Mouse (Mus musculus) liver, adult 2 months (tissue): ENCODE measurements around the gene Nrxn2. TPM values are rescaled to one million over a fixed set of nuclear protein-coding genes. Genes with fewer than 3 reads are reported as not detected.

Source experiments
- DNase-seq: peaks from one replicate; pipeline ENCODE4 v3.0.0-alpha.2; 2011; ENCODE audit warnings: low read depth, low spot score; ENCODE audit errors: extremely low read depth
- H3K27ac ChIP-seq: fragments of 200-500 bp; replicated peaks from 2 replicates; pipeline ENCODE4 v1.5.1; 2012; ENCODE audit warnings: low read depth, mild to moderate bottlenecking, control low read depth, inconsistent platforms, low read length; ENCODE audit not compliant: insufficient read depth
- H3K27me3 ChIP-seq: fragments of 200-500 bp; 2 replicates; pipeline ENCODE4 v1.6.1; 2012; ENCODE audit warnings: mild to moderate bottlenecking, moderate library complexity, low read length, inconsistent platforms; ENCODE audit not compliant: control insufficient read depth, insufficient read depth
- H3K36me3 ChIP-seq: fragments of 200-500 bp; 2 replicates; pipeline ENCODE4 v1.6.1; 2012; ENCODE audit warnings: low read length, inconsistent platforms; ENCODE audit not compliant: control insufficient read depth, insufficient read depth
- H3K4me1 ChIP-seq: fragments of 200-500 bp; 2 replicates; pipeline ENCODE4 v1.6.1; 2011; ENCODE audit warnings: low read length; ENCODE audit not compliant: control insufficient read depth, insufficient read depth
- H3K4me3 ChIP-seq: fragments of 200-500 bp; 2 replicates; pipeline ENCODE4 v1.5.1; 2011; ENCODE audit warnings: low read depth, mild to moderate bottlenecking, control low read depth, low read length, moderate library complexity; ENCODE audit not compliant: insufficient read depth
- H3K79me2 ChIP-seq: fragments of 200-500 bp; 2 replicates; pipeline ENCODE4 v1.6.1; 2012; ENCODE audit warnings: inconsistent platforms, mild to moderate bottlenecking, low read length, moderate library complexity; ENCODE audit not compliant: control insufficient read depth, insufficient read depth
- H3K9ac ChIP-seq: fragments of 200-500 bp; 2 replicates; pipeline ENCODE4 v1.6.1; 2012; ENCODE audit warnings: low read depth, mild to moderate bottlenecking, control low read depth, inconsistent platforms, low read length
- CTCF ChIP-seq: fragments of 200-500 bp; IDR thresholded peaks from 2 replicates; pipeline ENCODE4 v1.5.1; 2011; ENCODE audit warnings: low read depth, low read length, control low read depth
- POLR2A ChIP-seq: fragments of 200-500 bp; IDR thresholded peaks from 2 replicates; pipeline ENCODE4 v1.6.1; 2011; ENCODE audit warnings: low read length, control low read depth; ENCODE audit not compliant: insufficient read depth; ENCODE audit errors: extremely low read depth
- WGBS: fragments of 180-500 bp; shearing (Covaris S2); methylation state at CpG from one replicate; pipeline ENCODE4 v1.1.7; 2018; 5-methylcytosine and 5-hydroxymethylcytosine counted together
- polyA plus RNA-seq: library from polyadenylated mRNA; depleted of rRNA; stranded (reverse); fragments of >200 nt; gene quantifications from 2 replicates; pipeline ENCODE4 v1.2.3, GENCODE M21; 2012
- total RNA-seq: library from RNA; depleted of rRNA; stranded (reverse); fragments of >200 nt; gene quantifications from 2 replicates; pipeline ENCODE4 v1.2.3, GENCODE M21; 2014

The Nrxn2 gene
- total and polyA plus RNA-seq, 2 experiments, result 0.28 to 1.2 TPM

DNA sequence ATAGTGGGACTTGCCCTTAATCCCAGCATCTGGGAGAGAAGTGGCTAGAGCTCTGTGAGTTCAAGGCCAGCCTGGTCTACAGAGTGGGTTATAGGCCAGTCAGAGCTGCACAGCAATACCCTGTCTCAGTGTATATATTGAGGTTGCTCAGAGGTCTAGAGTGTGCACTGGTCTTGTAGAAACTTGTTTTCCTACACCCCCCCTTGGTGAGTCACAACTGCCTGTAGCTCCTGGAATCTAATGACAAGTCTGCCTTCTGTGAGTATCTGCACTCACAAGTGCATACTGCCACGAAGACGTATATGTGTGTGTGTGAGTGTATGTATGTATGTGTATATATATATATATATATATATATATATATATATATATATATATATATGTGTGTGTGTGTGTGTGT, 60.0 kb downstream of the Nrxn2 start:
- H3K79me2 ChIP-seq, result no peaks in the 10 kb centered on the region
- no peaks in the 10 kb centered on the region for H3K4me1 ChIP-seq
- no peaks in the 10 kb centered on the region for H3K36me3 ChIP-seq
- H3K9ac ChIP-seq, result no peak overlapping the region
- no peak overlapping the region for H3K4me3 ChIP-seq
- DNase-seq, result no peak
- H3K27ac ChIP-seq, result no peak overlapping the region
- TF ChIP-seq POLR2A (no peak), CTCF (no peak)
- 83% methylated on average over 2 of the region's 2 CpGs for WGBS
- no peaks in the 10 kb centered on the region for H3K27me3 ChIP-seq

DNA sequence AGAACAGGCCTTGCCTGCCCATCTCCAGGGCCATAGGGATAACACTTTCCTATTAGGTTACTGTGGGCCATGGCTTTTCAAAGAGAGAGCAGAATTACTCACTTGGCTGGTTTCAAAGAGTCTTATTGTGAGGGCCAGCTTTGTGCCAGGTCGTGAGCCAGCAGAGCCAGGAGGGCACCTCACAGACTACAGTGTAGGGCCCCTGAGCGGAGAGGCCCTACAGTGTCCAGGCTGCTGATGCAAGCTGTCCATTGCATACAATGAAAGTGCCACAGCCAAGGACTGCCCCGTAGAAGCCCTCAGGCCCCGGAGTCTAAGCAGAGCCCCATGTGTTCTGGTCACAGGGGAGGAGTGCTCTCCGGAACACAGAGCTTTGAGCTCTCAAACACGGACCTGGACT, 64.4 kb downstream of the Nrxn2 start:
- TF ChIP-seq POLR2A, result no peak
- no peak for TF ChIP-seq CTCF
- WGBS, result 92% methylated on average over 6 of the region's 6 CpGs
- Histone ChIP-seq H3K36me3 (no peaks in the 10 kb centered on the region), H3K9ac (no peak overlapping the region), H3K4me1 (no peaks in the 10 kb centered on the region), H3K27me3 (no peaks in the 10 kb centered on the region), H3K79me2 (no peaks in the 10 kb centered on the region), H3K4me3 (no peak overlapping the region), H3K27ac (no peak overlapping the region)
- no peak for DNase-seq

DNA sequence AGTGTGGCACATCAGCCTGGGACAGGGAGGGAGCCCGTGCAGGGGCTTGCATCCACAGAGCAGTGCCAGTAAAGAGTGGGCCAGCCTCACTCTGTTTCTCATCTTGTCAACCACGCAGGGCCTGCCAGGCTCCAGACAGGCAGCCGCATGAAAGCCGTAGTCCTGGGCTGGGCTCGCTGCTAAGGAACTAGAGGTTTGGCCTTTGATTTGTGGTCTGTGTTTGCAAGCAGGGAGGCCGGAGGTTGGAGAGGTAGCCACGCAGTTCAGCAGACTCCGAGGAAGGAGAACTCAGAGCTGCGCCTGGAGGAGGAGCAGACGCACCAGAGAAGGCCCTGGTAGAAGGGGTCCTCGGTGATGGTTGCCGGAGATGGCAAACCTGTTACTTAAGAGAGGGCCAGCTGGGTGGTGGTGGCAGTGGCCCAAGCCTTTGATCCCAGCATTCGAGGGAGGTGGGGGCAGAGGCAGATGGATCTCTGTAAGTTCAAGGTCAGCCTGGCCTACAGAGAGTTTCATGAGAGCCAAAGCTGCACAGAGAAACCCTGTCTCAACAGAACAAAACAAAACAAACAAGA, 66.6 kb downstream of the Nrxn2 start:
- H3K4me1 ChIP-seq, result no peaks in the 10 kb centered on the region
- no peak overlapping the region for H3K4me3 ChIP-seq
- TF ChIP-seq CTCF (no peak), POLR2A (no peak)
- H3K27ac ChIP-seq, result no peak overlapping the region
- no peak overlapping the region for H3K9ac ChIP-seq
- H3K27me3 ChIP-seq, result no peaks in the 10 kb centered on the region
- WGBS, result 70% methylated on average over 13 of the region's 13 CpGs
- DNase-seq, result no peak
- no peaks in the 10 kb centered on the region for H3K79me2 ChIP-seq
- no peaks in the 10 kb centered on the region for H3K36me3 ChIP-seq

DNA sequence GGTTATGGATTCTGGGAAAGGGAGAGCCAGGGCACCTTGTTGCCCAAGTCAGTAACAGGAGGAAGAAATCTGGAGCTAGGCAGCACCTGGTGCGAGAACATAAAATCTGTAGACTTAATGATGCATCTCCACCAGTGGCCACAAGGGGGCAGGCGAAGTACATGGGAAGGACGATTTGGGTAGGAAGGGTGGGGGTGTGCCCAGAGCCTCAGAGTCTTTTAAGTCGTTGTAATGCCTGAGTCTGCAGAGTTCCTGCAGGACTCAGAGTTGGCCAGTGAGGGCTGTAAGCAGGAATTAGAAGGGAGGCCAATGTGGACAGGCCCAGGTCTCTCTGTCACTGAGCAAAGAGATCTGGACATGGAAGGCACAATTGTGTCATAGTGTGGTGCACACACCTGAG, 70.5 kb downstream of the Nrxn2 start:
- H3K27ac ChIP-seq, result no peak overlapping the region
- H3K79me2 ChIP-seq, result no peaks in the 10 kb centered on the region
- H3K4me3 ChIP-seq, result no peak overlapping the region
- DNase-seq, result peak; percentile 48
- TF ChIP-seq POLR2A, result no peak
- peak; percentile 92 for TF ChIP-seq CTCF
- no peak overlapping the region for H3K9ac ChIP-seq
- peaks cover 6% of the 10 kb centered on the region for H3K27me3 ChIP-seq
- no peaks in the 10 kb centered on the region for H3K36me3 ChIP-seq
- no peaks in the 10 kb centered on the region for H3K4me1 ChIP-seq
- 2% methylated on average over 4 of the region's 4 CpGs for WGBS

DNA sequence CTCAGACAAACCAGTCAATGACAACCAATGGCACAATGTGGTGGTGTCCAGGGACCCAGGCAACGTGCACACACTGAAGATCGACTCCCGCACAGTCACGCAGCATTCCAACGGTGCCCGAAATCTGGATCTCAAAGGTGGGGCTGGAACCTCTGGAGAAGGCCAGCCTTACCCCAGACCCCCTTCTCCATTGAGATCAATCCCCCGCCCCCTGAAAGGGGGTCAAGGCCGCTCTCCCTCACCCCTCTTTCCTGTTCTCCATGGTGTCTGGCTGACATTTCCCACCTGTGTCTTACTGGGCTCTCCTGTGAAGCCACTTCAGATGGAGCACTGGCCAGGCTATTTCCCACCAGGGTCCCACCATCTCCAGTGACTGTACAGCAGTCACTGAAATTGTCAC, 73.0 kb downstream of the Nrxn2 start:
- H3K27me3 ChIP-seq, result peaks cover 10% of the 10 kb centered on the region
- H3K79me2 ChIP-seq, result no peaks in the 10 kb centered on the region
- no peak for DNase-seq
- WGBS, result 76% methylated on average over 8 of the region's 8 CpGs
- H3K27ac ChIP-seq, result no peak overlapping the region
- no peak overlapping the region for H3K4me3 ChIP-seq
- no peaks in the 10 kb centered on the region for H3K36me3 ChIP-seq
- no peak overlapping the region for H3K9ac ChIP-seq
- TF ChIP-seq CTCF, result no peak
- no peak for TF ChIP-seq POLR2A
- no peaks in the 10 kb centered on the region for H3K4me1 ChIP-seq

- no peak overlapping the region for H3K27ac ChIP-seq
- no peaks in the 10 kb centered on the region for H3K4me1 ChIP-seq
- WGBS, result 21% methylated on average over 12 of the region's 12 CpGs
- no peak for TF ChIP-seq POLR2A
- peak; percentile 82 for TF ChIP-seq CTCF
- peaks cover 10% of the 10 kb centered on the region for H3K27me3 ChIP-seq
- no peaks in the 10 kb centered on the region for H3K79me2 ChIP-seq
- DNase-seq, result peak; percentile 30
- no peak overlapping the region for H3K9ac ChIP-seq
- no peaks in the 10 kb centered on the region for H3K36me3 ChIP-seq
- no peak overlapping the region for H3K4me3 ChIP-seq
Observed at GRCm38 (mm10) chr19:6492124-6492523, 73.6 kb downstream of the Nrxn2 start.
